Mouse (Mus musculus): ENCODE data around the gene Kdm2b. TPM values are rescaled to one million over a fixed set of nuclear protein-coding genes. Genes with fewer than 3 reads are reported as not detected.

Gene Kdm2b
- polyA plus RNA-seq, 1 experiment from 2014 or later = 99.5 TPM

Other genes with a start within 250 kb of the Kdm2b start
- 62.6 and 73.4 TPM in 2 replicates for gene Camkk2, start 210.4 kb downstream of the Kdm2b start, polyA plus RNA-seq (2015; fragmentation: Nextera tagmentation; extraction: Ambion mirVana)
- 481 and 508 TPM in 2 replicates for gene Anapc5, start 168.5 kb downstream of the Kdm2b start, polyA plus RNA-seq (2015; fragmentation: Nextera tagmentation; extraction: Ambion mirVana)
- 45.0 and 47.5 TPM in 2 replicates for gene Rnf34, start 139.8 kb downstream of the Kdm2b start, polyA plus RNA-seq (2015; fragmentation: Nextera tagmentation; extraction: Ambion mirVana)
- 14.0 and 14.3 TPM in 2 replicates for gene Orai1, start 25.3 kb upstream of the Kdm2b start, polyA plus RNA-seq (2015; fragmentation: Nextera tagmentation; extraction: Ambion mirVana)
- 1.1 and 1.3 TPM in 2 replicates for gene Morn3, start 57.2 kb upstream of the Kdm2b start, polyA plus RNA-seq (2015; fragmentation: Nextera tagmentation; extraction: Ambion mirVana)
- gene Tmem120b, start 78.6 kb upstream of the Kdm2b start, polyA plus RNA-seq (2015; fragmentation: Nextera tagmentation; extraction: Ambion mirVana) = 17.9 and 20.7 TPM in 2 replicates
- gene Rhof, start 142.9 kb upstream of the Kdm2b start, polyA plus RNA-seq (2015; fragmentation: Nextera tagmentation; extraction: Ambion mirVana) = 16.7 and 19.3 TPM in 2 replicates
- 10.9 and 11.7 TPM in 2 replicates for gene Setd1b, start 152.4 kb upstream of the Kdm2b start, polyA plus RNA-seq (2015; fragmentation: Nextera tagmentation; extraction: Ambion mirVana)
- 75.3 and 75.7 TPM in 2 replicates for gene Psmd9, start 179.6 kb upstream of the Kdm2b start, polyA plus RNA-seq (2015; fragmentation: Nextera tagmentation; extraction: Ambion mirVana)
- not detected in 2 replicates for gene Hpd, start 192.9 kb upstream of the Kdm2b start, polyA plus RNA-seq (2015; fragmentation: Nextera tagmentation; extraction: Ambion mirVana)